Mouse (Mus musculus) subcutaneous adipose tissue, adult 2 months (tissue): ENCODE results near the gene Nckap1. TPM values are rescaled to one million over a fixed set of nuclear protein-coding genes. Genes with fewer than 3 reads are reported as not detected.

ENCODE experiments used
- polyA plus RNA-seq: library from polyadenylated mRNA; depleted of rRNA; stranded (reverse); fragments of >200 nt; gene quantifications from 2 replicates; pipeline ENCODE4 v1.2.3, GENCODE M21; 2012; ENCODE audit warnings: low replicate concordance; rRNA removed

Nckap1 gene
- polyA plus RNA-seq, result 51.9 and 52.5 TPM in 2 replicates

GRCm38 (mm10) chr2:80581043-80581711 is at the start of gene Nckap1:
Gene Nckap1, minus strand, starts transcription at chr2:80581380.

GRCm38 (mm10) chr2:80616854-80617737 is 35.9 kb upstream of the Nckap1 start, which contains the start of the genes Dusp19 and Nup35:
Gene Dusp19, plus strand, starts transcription at chr2:80617045.
Gene Nup35, plus strand, starts transcription at chr2:80617236.

Other genes with a start within 250 kb of the Nckap1 start
- 1.1 and 10.6 TPM in 2 replicates for gene Frzb, start 133.8 kb downstream of the Nckap1 start, polyA plus RNA-seq
- 8.8 and 10.2 TPM in 2 replicates for gene Dusp19, start 35.7 kb upstream of the Nckap1 start, polyA plus RNA-seq
- 23.1 and 30.4 TPM in 2 replicates for gene Nup35, start 35.9 kb upstream of the Nckap1 start, polyA plus RNA-seq